ENCODE assay signal across 21 mouse cellular contexts in genomic region chr4:45036048-45036447, GRCm38 (mm10).
"Had no signal": no experiment of that assay in that cellular context is flagged by ENCODE, and none has a peak within 500 bp of the region (broad histone marks: within the 10 kb centered on the region; RNA-seq: fewer than 3 reads in every experiment).

No protein-coding gene starts in this region.

- ATAC-seq: liver, embryonic 12.5 days; midbrain, embryonic 13.5 days; midbrain, embryonic 16.5 days had no signal

- H3K4me3 ChIP-seq: layer of hippocampus, adult 2 months; limb, embryonic 10.5 days; limb, embryonic 13.5 days; liver, embryonic 12.5 days; liver, embryonic 15.5 days; megakaryocyte, embryonic 14.5 days; midbrain, embryonic 10.5 days; midbrain, embryonic 13.5 days; myocyte; neural tube, embryonic 13.5 days had no signal

- H3K9ac ChIP-seq: limb, embryonic 13.5 days; liver, embryonic 12.5 days; liver, embryonic 15.5 days; midbrain, embryonic 13.5 days; neural tube, embryonic 13.5 days had no signal

- DNase-seq: kidney, adult 9 months; kidney, postnatal 25 days; layer of hippocampus, adult 9-11 months; liver; lung, adult 18-20 months; lung, postnatal 14 days; lung, postnatal 4 days; thymus, adult 18-20 months; thymus, postnatal 4 days had no signal

- H3K9me3 ChIP-seq: limb, embryonic 10.5 days; limb, embryonic 13.5 days; liver, embryonic 12.5 days; liver, embryonic 15.5 days; megakaryocyte, embryonic 14.5 days; midbrain, embryonic 10.5 days; midbrain, embryonic 13.5 days; neural tube, embryonic 13.5 days had no signal

- H3K4me2 ChIP-seq: limb, embryonic 13.5 days; liver, embryonic 12.5 days; liver, embryonic 15.5 days; midbrain, embryonic 13.5 days; neural tube, embryonic 13.5 days had no signal

- H3K4me1 ChIP-seq: limb, embryonic 10.5 days; limb, embryonic 13.5 days; midbrain, embryonic 10.5 days; midbrain, embryonic 13.5 days; neural tube, embryonic 13.5 days had no signal

- H3K27ac ChIP-seq: kidney, postnatal 0 days; layer of hippocampus, adult 2 months; limb, embryonic 10.5 days; limb, embryonic 13.5 days; liver, embryonic 12.5 days; liver, embryonic 15.5 days; midbrain, embryonic 10.5 days; midbrain, embryonic 13.5 days; neural tube, embryonic 13.5 days had no signal

- H3K27me3 ChIP-seq: limb, embryonic 13.5 days; liver, embryonic 12.5 days; liver, embryonic 15.5 days; midbrain, embryonic 13.5 days; neural tube, embryonic 13.5 days had no signal
